Mouse (Mus musculus): ENCODE measurements at regions not wholly inside any gene's neighbourhood (a gene's known extent, or its start where the extent isn't known, plus 50 kb on each side); places are given as distances from the start of the nearest gene placed in this dataset.

GRCm38 (mm10) chr8:8168674-8169073 is 492.4 kb downstream of the Efnb2 start:
- no peaks in the 10 kb centered on the region for H3K4me1 ChIP-seq (replicated peaks; ENCODE audit: control insufficient read depth, insufficient read depth, low read length)
- no peak overlapping the region for H3K4me3 ChIP-seq (replicated peaks; ENCODE audit: low read length)
- no peaks in the 10 kb centered on the region for H3K9me3 ChIP-seq (ENCODE audit: control insufficient read depth, low read length)
- no peaks in the 10 kb centered on the region for H3K36me3 ChIP-seq (ENCODE audit: control insufficient read depth, insufficient read depth)
- no peak overlapping the region for H3K4me2 ChIP-seq (ENCODE audit: low read length)
- no peak overlapping the region for H3K27ac ChIP-seq (ENCODE audit: low read length)
- no peaks in the 10 kb centered on the region for H3K27me3 ChIP-seq (replicated peaks; ENCODE audit: control insufficient read depth, insufficient read depth, low read length)
- ATAC-seq = no peak
- 91% methylated on average over 6 of the region's 6 CpGs for whole genome bisulfite sequencing
- no peak overlapping the region for H3K9ac ChIP-seq (replicated peaks; ENCODE audit: low read depth, low read length)

GRCm38 (mm10) chr8:8168250-8168649 is 492.8 kb downstream of the Efnb2 start:
- Histone ChIP-seq H3K27me3 (replicated peaks; ENCODE audit: control insufficient read depth, insufficient read depth, low read length) (no peaks in the 10 kb centered on the region), H3K9me3 (ENCODE audit: control insufficient read depth, low read length) (no peaks in the 10 kb centered on the region), H3K4me2 (ENCODE audit: low read length) (no peak overlapping the region), H3K27ac (ENCODE audit: low read length) (no peak overlapping the region), H3K4me1 (replicated peaks; ENCODE audit: control insufficient read depth, insufficient read depth, low read length) (no peaks in the 10 kb centered on the region), H3K9ac (replicated peaks; ENCODE audit: low read depth, low read length) (no peak overlapping the region), H3K4me3 (replicated peaks; ENCODE audit: low read length) (no peak overlapping the region), H3K36me3 (ENCODE audit: control insufficient read depth, insufficient read depth) (no peaks in the 10 kb centered on the region)
- ATAC-seq = no peak
- 86% methylated on average over 11 of the region's 11 CpGs for WGBS

- 98% methylated on average over 5 of the region's 5 CpGs for WGBS
Measured at GRCm38 (mm10) chr8:8147527-8147926, 513.5 kb downstream of the Efnb2 start.

GRCm38 (mm10) chr8:8142933-8143495 is 518.0 kb downstream of the Efnb2 start:
- Histone ChIP-seq H3K4me2 (ENCODE audit: low read length) (no peak overlapping the region), H3K4me1 (replicated peaks; ENCODE audit: control insufficient read depth, insufficient read depth, low read length) (peaks cover 7% of the 10 kb centered on the region; the same call in 1 of the 2 replicates), H3K9ac (replicated peaks; ENCODE audit: low read depth, low read length) (no peak overlapping the region), H3K4me3 (replicated peaks; ENCODE audit: low read length) (no peak overlapping the region), H3K27ac (ENCODE audit: low read length) (no peak overlapping the region), H3K27me3 (replicated peaks; ENCODE audit: control insufficient read depth, insufficient read depth, low read length) (no peaks in the 10 kb centered on the region), H3K36me3 (ENCODE audit: control insufficient read depth, insufficient read depth) (no peaks in the 10 kb centered on the region), H3K9me3 (ENCODE audit: control insufficient read depth, low read length) (peaks cover 4% of the 10 kb centered on the region; the same call in 1 of the 2 replicates)
- no peak for ATAC-seq
- 57% methylated on average over 6 of the region's 6 CpGs for WGBS

More at GRCm38 (mm10) chr8:8147527-8147926, 513.5 kb downstream of the Efnb2 start:
- Histone ChIP-seq H3K36me3 (ENCODE audit: control insufficient read depth, insufficient read depth) (no peaks in the 10 kb centered on the region), H3K27me3 (replicated peaks; ENCODE audit: control insufficient read depth, insufficient read depth, low read length) (no peaks in the 10 kb centered on the region), H3K27ac (ENCODE audit: low read length) (no peak overlapping the region), H3K4me1 (replicated peaks; ENCODE audit: control insufficient read depth, insufficient read depth, low read length) (no peaks in the 10 kb centered on the region), H3K4me3 (replicated peaks; ENCODE audit: low read length) (no peak overlapping the region), H3K4me2 (ENCODE audit: low read length) (no peak overlapping the region), H3K9ac (replicated peaks; ENCODE audit: low read depth, low read length) (no peak overlapping the region), H3K9me3 (ENCODE audit: control insufficient read depth, low read length) (peaks cover 4% of the 10 kb centered on the region; the same call in 1 of the 2 replicates)
- ATAC-seq = no peak

GRCm38 (mm10) chr8:8142461-8142860 is 518.6 kb downstream of the Efnb2 start:
- Histone ChIP-seq H3K9ac (replicated peaks; ENCODE audit: low read depth, low read length) (no peak overlapping the region), H3K27me3 (replicated peaks; ENCODE audit: control insufficient read depth, insufficient read depth, low read length) (no peaks in the 10 kb centered on the region)
- WGBS = 37% methylated on average over 3 of the region's 3 CpGs

GRCm38 (mm10) chr8:8139720-8140119 is 521.3 kb downstream of the Efnb2 start:
- peak; percentile 47; the same call in 1 of the 2 replicates for ATAC-seq
- H3K9me3 ChIP-seq (ENCODE audit: control insufficient read depth, low read length) = no peaks in the 10 kb centered on the region
- H3K9ac ChIP-seq (replicated peaks; ENCODE audit: low read depth, low read length) = no peak overlapping the region
- H3K4me1 ChIP-seq (replicated peaks; ENCODE audit: control insufficient read depth, insufficient read depth, low read length) = peaks cover 7% of the 10 kb centered on the region; the same call in 1 of the 2 replicates
- WGBS = 62% methylated on average over 3 of the region's 3 CpGs
- no peaks in the 10 kb centered on the region for H3K27me3 ChIP-seq (replicated peaks; ENCODE audit: control insufficient read depth, insufficient read depth, low read length)
- no peaks in the 10 kb centered on the region for H3K36me3 ChIP-seq (ENCODE audit: control insufficient read depth, insufficient read depth)
- H3K27ac ChIP-seq (ENCODE audit: low read length) = no peak overlapping the region
- H3K4me3 ChIP-seq (replicated peaks; ENCODE audit: low read length) = no peak overlapping the region
- no peak overlapping the region for H3K4me2 ChIP-seq (ENCODE audit: low read length)

More at GRCm38 (mm10) chr8:8142461-8142860, 518.6 kb downstream of the Efnb2 start:
- no peak overlapping the region for H3K4me3 ChIP-seq (replicated peaks; ENCODE audit: low read length)
- no peak for ATAC-seq
- H3K4me1 ChIP-seq (replicated peaks; ENCODE audit: control insufficient read depth, insufficient read depth, low read length) = peaks cover 7% of the 10 kb centered on the region; the same call in 1 of the 2 replicates
- H3K9me3 ChIP-seq (ENCODE audit: control insufficient read depth, low read length) = peaks cover 2% of the 10 kb centered on the region; the same call in 1 of the 2 replicates
- no peak overlapping the region for H3K4me2 ChIP-seq (ENCODE audit: low read length)
- no peaks in the 10 kb centered on the region for H3K36me3 ChIP-seq (ENCODE audit: control insufficient read depth, insufficient read depth)
- no peak overlapping the region for H3K27ac ChIP-seq (ENCODE audit: low read length)

- Histone ChIP-seq H3K4me1 (replicated peaks; ENCODE audit: control insufficient read depth, insufficient read depth, low read length) (peaks cover 7% of the 10 kb centered on the region), H3K9me3 (ENCODE audit: control insufficient read depth, low read length) (no peaks in the 10 kb centered on the region), H3K27ac (ENCODE audit: low read length) (no peak overlapping the region), H3K36me3 (ENCODE audit: control insufficient read depth, insufficient read depth) (no peaks in the 10 kb centered on the region), H3K4me3 (replicated peaks; ENCODE audit: low read length) (no peak overlapping the region), H3K4me2 (ENCODE audit: low read length) (no peak overlapping the region), H3K9ac (replicated peaks; ENCODE audit: low read depth, low read length) (no peak overlapping the region), H3K27me3 (replicated peaks; ENCODE audit: control insufficient read depth, insufficient read depth, low read length) (no peaks in the 10 kb centered on the region)
- ATAC-seq = no peak
- 15% methylated on average over 10 of the region's 10 CpGs for WGBS
Measured at GRCm38 (mm10) chr8:8133001-8133785, 527.8 kb downstream of the Efnb2 start.

- Histone ChIP-seq H3K27ac (ENCODE audit: low read length) (no peak overlapping the region), H3K27me3 (replicated peaks; ENCODE audit: control insufficient read depth, insufficient read depth, low read length) (no peaks in the 10 kb centered on the region), H3K4me2 (ENCODE audit: low read length) (no peak overlapping the region), H3K4me3 (replicated peaks; ENCODE audit: low read length) (no peak overlapping the region), H3K9me3 (ENCODE audit: control insufficient read depth, low read length) (no peaks in the 10 kb centered on the region), H3K36me3 (ENCODE audit: control insufficient read depth, insufficient read depth) (no peaks in the 10 kb centered on the region), H3K9ac (replicated peaks; ENCODE audit: low read depth, low read length) (no peak overlapping the region), H3K4me1 (replicated peaks; ENCODE audit: control insufficient read depth, insufficient read depth, low read length) (peaks cover 7% of the 10 kb centered on the region)
- ATAC-seq = no peak
- 9% methylated on average over 3 of the region's 3 CpGs for WGBS
Measured at GRCm38 (mm10) chr8:8131961-8132376, 529.1 kb downstream of the Efnb2 start.

- Histone ChIP-seq H3K9me3 (ENCODE audit: control insufficient read depth, low read length) (no peaks in the 10 kb centered on the region), H3K36me3 (ENCODE audit: control insufficient read depth, insufficient read depth) (no peaks in the 10 kb centered on the region), H3K4me1 (replicated peaks; ENCODE audit: control insufficient read depth, insufficient read depth, low read length) (peaks cover 7% of the 10 kb centered on the region), H3K27me3 (replicated peaks; ENCODE audit: control insufficient read depth, insufficient read depth, low read length) (no peaks in the 10 kb centered on the region), H3K4me3 (replicated peaks; ENCODE audit: low read length) (no peak overlapping the region), H3K9ac (replicated peaks; ENCODE audit: low read depth, low read length) (no peak overlapping the region), H3K4me2 (ENCODE audit: low read length) (no peak overlapping the region), H3K27ac (ENCODE audit: low read length) (no peak overlapping the region)
- ATAC-seq = no peak
- WGBS = 50% methylated on average over 2 of the region's 2 CpGs
Measured at GRCm38 (mm10) chr8:8130806-8131205, 530.2 kb downstream of the Efnb2 start.

All from forebrain, embryonic 16.5 days (tissue).